In the genomic region with DNA sequence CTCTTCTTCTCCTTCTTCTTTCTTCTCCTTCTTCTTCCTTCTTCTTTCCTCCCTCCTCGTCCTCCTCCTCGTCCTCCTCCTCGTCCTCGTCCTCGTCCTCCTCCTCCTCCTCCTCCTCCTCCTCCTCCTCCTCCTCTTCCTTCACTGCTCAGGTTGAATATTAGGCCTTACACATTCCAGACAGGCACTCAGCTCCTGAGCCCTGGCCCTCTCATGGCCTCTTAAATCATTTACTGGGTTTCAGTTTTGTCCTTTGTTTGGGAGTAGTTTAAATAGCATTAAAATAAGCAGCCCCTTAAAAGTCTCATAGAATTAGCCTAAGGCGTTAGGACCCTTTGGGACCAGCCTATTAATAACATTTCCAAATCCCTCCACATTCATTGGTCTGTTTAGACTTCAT, we compare ENCODE assay signal across 20 mouse cellular contexts. TPM values are rescaled to one million over a fixed set of nuclear protein-coding genes. Genes with fewer than 3 reads are reported as not detected.
"Had no signal": no experiment of that assay in that cellular context is flagged by ENCODE, and none has a peak within 500 bp of the region (broad histone marks: within the 10 kb centered on the region; RNA-seq: fewer than 3 reads in every experiment).

No protein-coding gene starts in this region.

- H3K9me3 ChIP-seq: midbrain, embryonic 10.5 days; midbrain, embryonic 12.5 days; neural tube, embryonic 13.5 days; neural tube, embryonic 15.5 days had no signal

- ATAC-seq: midbrain, embryonic 16.5 days had no signal

- H3K4me3 ChIP-seq: midbrain, embryonic 10.5 days; midbrain, embryonic 12.5 days; myocyte; neural tube, embryonic 13.5 days; neural tube, embryonic 15.5 days had no signal

- H3K36me3 ChIP-seq: midbrain, embryonic 10.5 days; midbrain, embryonic 12.5 days; neural tube, embryonic 13.5 days; neural tube, embryonic 15.5 days had no signal

- H3K4me2 ChIP-seq: lung, embryonic 14.5 days; midbrain, embryonic 12.5 days; neural tube, embryonic 13.5 days; neural tube, embryonic 15.5 days had no signal

- H3K9ac ChIP-seq: lung, embryonic 14.5 days; midbrain, embryonic 12.5 days; neural tube, embryonic 13.5 days; neural tube, embryonic 15.5 days had no signal

- H3K27ac ChIP-seq: midbrain, embryonic 10.5 days; midbrain, embryonic 12.5 days; neural tube, embryonic 13.5 days; neural tube, embryonic 15.5 days had no signal

- H3K27me3 ChIP-seq: neural tube, embryonic 13.5 days; neural tube, embryonic 15.5 days had no signal

- DNase-seq: lung, adult 18-20 months; lung, embryonic 14.5 days; lung, postnatal 10 days; lung, postnatal 4 days; midbrain, embryonic 14.5 days; retina, postnatal 1 day; right cerebral cortex, adult 18-20 months; right cerebral cortex, postnatal 25 days; right cerebral cortex, postnatal 4 days; spleen, adult 18-20 months; thymus, adult 18-20 months; thymus, postnatal 14 days; thymus, postnatal 36 days had no signal

RNA-seq across cellular contexts. Expression of a gene that starts 57.3 kb away (rescaled TPM):
- total RNA-seq: megakaryocyte, adult 5-6 weeks had no signal
